Mouse (Mus musculus): ENCODE measurements around the gene Foxs1.
A peak's percentile ranks its signal among the peaks of the same experiment; 100 is the strongest.

Foxs1 gene

GRCm38 (mm10) chr2:152903586-152903985 lies 29.4 kb downstream of the Foxs1 start:
- DNase-seq (ENCODE audit: low spot score): no peak

GRCm38 (mm10) chr2:152902658-152903057 lies 30.4 kb downstream of the Foxs1 start:
- DNase-seq (ENCODE audit: low spot score): no peak

- no peak for DNase-seq (ENCODE audit: low spot score)
Observed at GRCm38 (mm10) chr2:152901296-152901695, 31.7 kb downstream of the Foxs1 start.

- no peak for DNase-seq (ENCODE audit: low spot score)
Observed at GRCm38 (mm10) chr2:152899011-152899410, 34.0 kb downstream of the Foxs1 start.

- DNase-seq (ENCODE audit: low spot score): no peak
Observed at GRCm38 (mm10) chr2:152896926-152897325, 36.1 kb downstream of the Foxs1 start.

GRCm38 (mm10) chr2:152895834-152896233 lies 37.2 kb downstream of the Foxs1 start:
- DNase-seq (ENCODE audit: low spot score): no peak

- DNase-seq (ENCODE audit: low spot score): no peak
Observed at GRCm38 (mm10) chr2:152888774-152889173, 44.2 kb downstream of the Foxs1 start.

- DNase-seq (ENCODE audit: low spot score): no peak
Observed at GRCm38 (mm10) chr2:152887230-152887629, 45.8 kb downstream of the Foxs1 start.

- peak; percentile 58 for DNase-seq (ENCODE audit: low spot score)
Observed at GRCm38 (mm10) chr2:152884101-152884645, 48.8 kb downstream of the Foxs1 start.

Measured in left cerebral cortex, adult 11 months (tissue).